Mouse (Mus musculus) liver, embryonic 11.5 days (tissue): ENCODE data around the gene Gm438. TPM values are rescaled to one million over a fixed set of nuclear protein-coding genes. Genes with fewer than 3 reads are reported as not detected.
"Not testable (repeated sequence)": the region's sequence is repeated elsewhere in the genome, so short reads cannot be mapped to it uniquely, and the experiment has no call there.

ENCODE experiments used
- ATAC-seq: fragments of 200-750 bp; cut with Nextera tagmentation; replicated peaks from 2 replicates; pipeline ENCODE4 v1.8.0; 2017; ENCODE audit warnings: moderate number of reproducible peaks, mild to moderate bottlenecking, moderate TSS enrichment, moderate library complexity; ENCODE audit not compliant: low FRiP score
- DNase-seq: peaks from one replicate; pipeline ENCODE4 v3.0.0-alpha.2; 2017; ENCODE audit warnings: low spot score
- H3K27ac ChIP-seq: fragments of 300-500 bp; sonication (generic); 2 replicates; pipeline ENCODE4 v1.5.1; 2014; ENCODE audit warnings: mild to moderate bottlenecking, low read depth, low read length, control low read depth
- H3K27me3 ChIP-seq: fragments of 300-500 bp; sonication (generic); replicated peaks from 2 replicates; pipeline ENCODE4 v1.6.1; 2014; ENCODE audit warnings: low read length, mixed read lengths; ENCODE audit not compliant: control insufficient read depth, insufficient read depth
- H3K36me3 ChIP-seq: fragments of 300-500 bp; sonication (generic); 2 replicates; pipeline ENCODE4 v1.6.1; 2014; ENCODE audit warnings: mild to moderate bottlenecking, low read length, moderate library complexity, mixed read lengths; ENCODE audit not compliant: control insufficient read depth, insufficient read depth
- H3K4me1 ChIP-seq: fragments of 300-500 bp; sonication (generic); replicated peaks from 2 replicates; pipeline ENCODE4 v1.6.1; 2014; ENCODE audit warnings: low read length, mixed read lengths; ENCODE audit not compliant: control insufficient read depth, insufficient read depth
- H3K4me2 ChIP-seq: fragments of 300-500 bp; sonication (generic); 2 replicates; pipeline ENCODE4 v1.6.1; 2014; ENCODE audit warnings: mild to moderate bottlenecking, control low read depth, moderate library complexity
- H3K4me3 ChIP-seq: fragments of 300-500 bp; sonication (generic); 2 replicates; pipeline ENCODE4 v1.5.1; 2014; ENCODE audit warnings: low read depth, low read length, control low read depth
- H3K9ac ChIP-seq: fragments of 300-500 bp; sonication (generic); 2 replicates; pipeline ENCODE4 v1.6.1; 2014; ENCODE audit warnings: low read depth, low read length, control low read depth
- H3K9me3 ChIP-seq: fragments of 300-500 bp; sonication (generic); 2 replicates; pipeline ENCODE4 v1.6.1; 2016; ENCODE audit warnings: low read length, inconsistent platforms, mixed read lengths; ENCODE audit not compliant: control insufficient read depth
- WGBS: fragments of 180-500 bp; shearing (Covaris S2); extraction: QIAGEN DNeasy Blood & Tissue Kit; methylation state at CpG from one replicate; pipeline ENCODE4 v1.1.7; 2014; 5-methylcytosine and 5-hydroxymethylcytosine counted together
- polyA plus RNA-seq: library from polyadenylated mRNA; unstranded; fragments of >200 nt; fragmentation: Nextera tagmentation; extraction: Ambion mirVana; gene quantifications from 2 replicates; pipeline ENCODE4 v1.2.1, GENCODE M21; 2014

Gm438 gene
- polyA plus RNA-seq, result not detected in 2 replicates

DNA sequence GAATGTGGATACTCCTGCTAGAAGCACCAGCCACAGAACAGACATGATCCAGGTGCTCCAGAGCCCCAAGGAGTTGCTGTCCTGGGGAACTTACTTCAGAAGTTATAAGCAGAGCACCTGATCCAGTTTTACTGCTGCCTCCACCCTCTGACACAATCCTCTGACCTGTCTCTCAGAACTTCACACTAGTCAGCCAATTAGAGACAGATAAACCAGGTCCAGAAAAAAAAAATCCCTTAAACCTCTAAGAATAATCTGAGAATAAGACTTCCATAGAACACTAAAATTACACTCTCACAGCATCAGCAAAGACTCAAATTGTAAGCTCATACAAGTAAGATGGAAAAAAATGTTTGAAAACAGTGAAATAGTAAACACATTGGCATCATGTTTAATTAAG, at the start of gene Gm438:
Gene Gm438, minus strand, starts transcription at position 101 of the 400 bp plus-strand sequence.
- no peaks in the 10 kb centered on the region for H3K4me1 ChIP-seq
- H3K4me3 ChIP-seq, result no peak within 1 kb of the TSS
- H3K27me3 ChIP-seq, result no peaks in the 10 kb centered on the region
- DNase-seq, result no peak
- H3K9ac ChIP-seq, result no peak within 1 kb of the TSS
- no peak within 1 kb of the TSS for H3K4me2 ChIP-seq
- no peaks in the 10 kb centered on the region for H3K36me3 ChIP-seq
- H3K9me3 ChIP-seq, result no peaks in the 10 kb centered on the region
- no peak within 1 kb of the TSS for H3K27ac ChIP-seq
- ATAC-seq, result no peak

DNA sequence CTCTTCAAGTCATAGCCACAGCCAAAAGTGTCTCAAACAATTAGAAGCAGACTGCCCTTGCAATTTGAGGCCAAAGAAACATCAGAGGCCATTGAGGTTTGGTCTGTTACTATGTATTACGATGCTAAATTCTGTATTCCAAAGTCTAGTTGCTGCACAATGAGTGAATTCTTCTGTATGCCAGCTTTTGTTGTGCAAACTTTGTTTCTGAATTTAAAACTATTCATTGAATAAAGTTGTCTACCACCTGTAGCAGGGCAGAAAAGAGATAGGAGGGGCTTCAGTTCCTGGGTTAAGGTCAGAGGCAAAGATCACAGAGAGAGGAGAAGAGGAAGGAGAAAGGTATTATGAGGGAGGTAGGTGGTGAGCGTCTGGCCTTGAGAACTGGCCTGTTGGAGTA, 38.3 kb upstream of the Gm438 start:
- Histone ChIP-seq H3K4me2 (no peak overlapping the region), H3K36me3 (no peaks in the 10 kb centered on the region), H3K9ac (no peak overlapping the region), H3K27ac (no peak overlapping the region), H3K4me1 (no peaks in the 10 kb centered on the region), H3K4me3 (no peak overlapping the region), H3K27me3 (no peaks in the 10 kb centered on the region), H3K9me3 (no peaks in the 10 kb centered on the region; the same call in 1 of the 2 replicates)
- no peak for ATAC-seq
- no peak for DNase-seq
- WGBS, result 64% methylated on average over 2 of the region's 2 CpGs

DNA sequence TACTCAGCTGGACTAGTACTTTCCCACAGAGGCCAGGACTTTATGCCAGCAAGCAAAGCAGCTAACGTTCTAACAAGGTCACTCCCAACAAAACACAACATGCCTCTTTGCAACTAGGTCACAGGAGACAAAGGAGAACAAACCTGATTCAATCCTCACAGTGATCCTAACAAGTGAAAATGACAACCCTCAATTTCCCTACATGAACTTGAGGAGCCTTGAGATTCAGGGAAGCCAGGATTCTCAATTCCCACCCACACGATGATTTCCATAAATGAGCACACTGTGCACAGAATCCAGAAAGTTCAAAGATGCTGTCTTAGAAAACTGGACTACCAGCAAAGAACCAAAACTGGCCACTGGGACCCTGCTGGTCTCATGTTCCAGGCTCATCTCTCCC, 37.6 kb upstream of the Gm438 start:
- ATAC-seq (no peak), DNase-seq (no peak)
- Histone ChIP-seq H3K4me2 (no peak overlapping the region), H3K4me1 (no peaks in the 10 kb centered on the region), H3K9ac (no peak overlapping the region), H3K27me3 (no peaks in the 10 kb centered on the region), H3K9me3 (no peaks in the 10 kb centered on the region; the same call in 1 of the 2 replicates), H3K27ac (no peak overlapping the region), H3K36me3 (no peaks in the 10 kb centered on the region), H3K4me3 (no peak overlapping the region)
- 88% methylated on average over 2 of the region's 2 CpGs for WGBS

DNA sequence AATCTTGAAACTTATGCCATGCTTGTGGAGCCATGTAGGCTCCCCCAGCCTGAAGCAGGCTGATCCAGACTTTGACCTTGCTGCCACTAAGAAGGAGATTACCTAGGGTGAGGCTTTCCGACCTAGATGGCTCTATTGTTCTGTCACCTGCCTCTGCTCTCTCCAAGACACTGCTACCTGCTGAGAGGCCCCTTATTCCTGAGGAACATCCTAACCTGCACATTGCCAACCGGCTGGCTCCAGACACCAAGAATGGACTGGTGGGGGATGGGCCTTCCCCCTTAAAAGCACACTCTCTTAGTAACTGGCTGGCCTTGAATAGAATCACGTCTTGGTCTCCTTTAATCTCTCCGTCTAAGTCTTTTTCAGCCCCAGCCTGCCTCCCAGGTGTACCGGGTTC, 20.8 kb upstream of the Gm438 start:
- ATAC-seq, H3K27me3 ChIP-seq, H3K9ac ChIP-seq, H3K4me2 ChIP-seq, DNase-seq, H3K27ac ChIP-seq, H3K4me1 ChIP-seq, H3K4me3 ChIP-seq, H3K9me3 ChIP-seq, H3K36me3 ChIP-seq: not testable (repeated sequence)
- WGBS, result 65% methylated on average over 5 of the region's 5 CpGs

DNA sequence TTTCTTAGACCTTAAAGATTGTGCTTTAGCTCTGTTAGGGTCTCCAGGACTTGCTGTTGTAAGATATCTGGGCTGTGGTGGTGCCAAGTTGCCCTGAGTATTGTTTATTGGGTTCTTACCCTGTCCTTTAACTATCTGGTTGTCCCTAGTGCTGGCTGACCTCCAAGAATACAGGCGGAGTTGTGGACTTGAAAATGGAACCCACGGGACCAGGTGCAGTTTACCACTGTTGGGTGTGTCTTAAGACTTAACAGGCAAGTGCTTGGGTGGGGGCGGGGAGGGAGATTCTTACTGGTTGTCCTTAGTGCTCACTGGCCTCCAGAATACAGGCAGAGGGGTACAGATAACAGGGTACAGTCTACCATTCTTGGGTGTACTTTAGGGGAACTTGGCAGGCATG, 17.2 kb upstream of the Gm438 start:
- Histone ChIP-seq H3K27me3 (no peaks in the 10 kb centered on the region), H3K27ac (no peak overlapping the region), H3K4me1 (no peaks in the 10 kb centered on the region), H3K9me3 (no peaks in the 10 kb centered on the region), H3K4me3 (no peak overlapping the region), H3K4me2 (no peak overlapping the region), H3K36me3 (no peaks in the 10 kb centered on the region), H3K9ac (no peak overlapping the region)
- 72% methylated on average over 3 of the region's 3 CpGs for WGBS
- no peak for DNase-seq
- no peak for ATAC-seq

DNA sequence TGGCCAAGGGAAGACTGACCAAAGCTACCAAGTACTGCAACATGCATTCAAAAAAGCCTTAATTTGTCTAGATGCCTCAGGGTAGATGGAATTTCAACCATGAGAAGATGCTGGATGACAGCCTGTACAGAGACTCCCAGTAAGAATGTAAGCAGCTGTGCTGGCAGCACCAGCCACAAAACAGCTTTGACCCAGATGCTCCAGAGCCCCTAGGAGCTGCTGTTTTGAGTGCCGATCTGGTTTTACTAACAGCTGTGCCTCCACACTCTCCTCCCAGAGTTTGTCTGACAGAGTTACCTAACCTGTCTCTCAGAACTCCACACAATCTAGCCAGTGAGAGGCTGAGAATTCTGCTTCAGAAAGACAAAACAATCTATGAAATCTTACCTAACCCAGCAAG, 3.8 kb upstream of the Gm438 start:
- 58% methylated on average over 1 of the region's 1 CpGs for WGBS
- Histone ChIP-seq H3K4me1 (no peaks in the 10 kb centered on the region), H3K27me3 (no peaks in the 10 kb centered on the region), H3K9ac (no peak overlapping the region), H3K9me3 (no peaks in the 10 kb centered on the region), H3K27ac (no peak overlapping the region), H3K4me3 (no peak overlapping the region), H3K4me2 (no peak overlapping the region), H3K36me3 (no peaks in the 10 kb centered on the region)
- ATAC-seq (no peak), DNase-seq (no peak)

DNA sequence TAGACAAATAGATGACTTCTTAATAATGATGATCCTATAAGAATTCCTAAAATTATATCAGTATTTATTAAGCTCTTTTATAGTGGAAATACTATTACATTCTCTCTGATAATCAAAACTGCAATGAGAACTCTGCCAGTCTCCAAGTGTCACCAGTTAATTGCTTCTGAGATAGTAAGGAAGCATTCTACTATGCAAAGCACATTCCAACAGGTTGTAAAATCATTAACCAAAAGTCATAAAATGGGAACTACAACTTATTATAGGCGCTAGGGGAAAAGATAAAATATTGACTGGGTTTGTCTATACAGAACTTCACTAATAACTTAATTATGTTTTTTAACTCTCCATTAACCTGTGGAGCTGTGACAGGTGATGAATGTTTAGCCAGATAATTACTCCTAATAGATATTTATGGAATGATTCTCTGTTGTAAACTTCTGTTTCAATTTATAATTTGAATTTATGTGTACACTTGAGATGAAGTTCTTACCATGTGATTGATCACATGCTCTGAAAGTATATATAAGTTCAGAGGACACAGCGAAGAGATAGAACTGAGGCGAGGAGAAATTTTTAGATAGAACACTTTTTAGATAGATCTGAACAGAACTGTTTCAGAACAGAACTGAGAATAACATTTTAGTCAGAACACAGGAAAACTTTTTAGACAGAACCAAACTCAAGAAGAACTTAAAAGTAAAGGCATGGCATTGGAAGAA, 3.7 kb downstream of the Gm438 start:
- no peak for ATAC-seq
- Histone ChIP-seq H3K36me3 (no peaks in the 10 kb centered on the region), H3K4me3 (no peak overlapping the region), H3K9me3 (no peaks in the 10 kb centered on the region), H3K4me2 (no peak overlapping the region), H3K9ac (no peak overlapping the region), H3K4me1 (no peaks in the 10 kb centered on the region), H3K27ac (no peak overlapping the region), H3K27me3 (no peaks in the 10 kb centered on the region)
- no peak for DNase-seq
- WGBS, result 64% methylated on average over 3 of the region's 3 CpGs

DNA sequence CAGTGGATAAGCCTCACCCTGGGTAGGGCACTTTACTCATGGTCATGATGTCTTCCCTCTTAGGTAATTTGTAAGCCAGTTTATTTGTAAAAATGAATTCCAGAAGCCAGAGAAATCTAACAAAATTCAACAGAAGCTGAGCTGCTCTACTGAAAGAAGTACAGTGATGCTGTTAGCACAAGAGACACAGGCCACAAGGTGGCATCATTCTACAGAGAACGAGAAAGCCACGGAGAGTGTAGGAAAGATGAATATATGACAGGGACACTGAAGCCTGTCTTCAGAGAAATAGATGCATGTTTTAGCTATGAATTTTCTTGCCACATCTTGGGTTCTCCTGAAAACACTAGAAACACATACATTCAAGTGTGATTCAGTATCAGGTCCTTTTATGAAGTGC, 20.7 kb downstream of the Gm438 start:
- DNase-seq (no peak), ATAC-seq (no peak; the same call in 1 of the 2 replicates)
- no peak overlapping the region for H3K4me3 ChIP-seq
- H3K27me3 ChIP-seq, result no peaks in the 10 kb centered on the region
- no peaks in the 10 kb centered on the region for H3K9me3 ChIP-seq
- no peak overlapping the region for H3K4me2 ChIP-seq
- H3K4me1 ChIP-seq, result no peaks in the 10 kb centered on the region
- H3K27ac ChIP-seq, result no peak overlapping the region
- WGBS, result 37% methylated on average over 2 of the region's 2 CpGs
- H3K9ac ChIP-seq, result no peak overlapping the region
- H3K36me3 ChIP-seq, result no peaks in the 10 kb centered on the region

DNA sequence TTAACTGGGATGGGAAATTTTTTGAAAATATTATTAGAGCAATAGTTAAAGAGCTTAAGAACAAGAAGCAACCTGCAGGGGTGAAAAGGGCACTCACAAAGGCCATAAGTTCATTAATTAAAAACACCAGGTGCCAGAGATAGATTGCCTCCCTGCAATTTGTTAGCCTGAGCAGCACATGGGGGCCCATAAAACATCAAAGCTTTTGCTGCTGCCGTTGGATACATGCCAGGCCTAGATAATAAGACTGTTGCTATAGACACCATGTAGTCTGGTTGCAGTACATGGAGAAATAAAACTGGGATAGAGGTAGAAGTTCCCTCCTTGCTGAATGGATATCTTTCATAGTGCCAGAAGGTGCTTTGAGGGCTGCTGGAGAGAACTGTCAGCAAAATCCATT, 37.2 kb downstream of the Gm438 start:
- no peaks in the 10 kb centered on the region for H3K27me3 ChIP-seq
- 38% methylated on average over 1 of the region's 1 CpGs for WGBS
- H3K4me2 ChIP-seq, result no peak overlapping the region
- H3K4me3 ChIP-seq, result no peak overlapping the region
- no peak overlapping the region for H3K9ac ChIP-seq
- H3K36me3 ChIP-seq, result no peaks in the 10 kb centered on the region
- H3K4me1 ChIP-seq, result no peaks in the 10 kb centered on the region
- no peaks in the 10 kb centered on the region for H3K9me3 ChIP-seq
- DNase-seq (no peak), ATAC-seq (no peak)
- H3K27ac ChIP-seq, result no peak overlapping the region
